Mouse (Mus musculus) embryonic facial prominence, embryonic 13.5 days (tissue): ENCODE results near the gene Zfp598. TPM values are rescaled to one million over a fixed set of nuclear protein-coding genes. Genes with fewer than 3 reads are reported as not detected.
A peak's percentile ranks its signal among the peaks of the same experiment; 100 is the strongest.

Experiments
- ATAC-seq: fragments of 200-750 bp; cut with Nextera tagmentation; 2 replicates; pipeline ENCODE4 v1.8.0; 2017; ENCODE audit warnings: low read depth; ENCODE audit not compliant: insufficient number of reproducible peaks, insufficient read depth, low FRiP score, low TSS enrichment
- H3K27ac ChIP-seq: fragments of 300-500 bp; sonication (generic); 2 replicates; pipeline ENCODE4 v1.5.1; 2015; ENCODE audit warnings: moderate library complexity, mild to moderate bottlenecking, inconsistent platforms
- H3K27me3 ChIP-seq: fragments of 300-500 bp; sonication (generic); 2 replicates; pipeline ENCODE4 v1.6.1; 2015; ENCODE audit warnings: mild to moderate bottlenecking, inconsistent platforms
- H3K36me3 ChIP-seq: fragments of 300-500 bp; sonication (generic); 2 replicates; pipeline ENCODE4 v1.6.1; 2015; ENCODE audit warnings: mild to moderate bottlenecking, inconsistent platforms
- H3K4me1 ChIP-seq: fragments of 300-500 bp; sonication (generic); 2 replicates; pipeline ENCODE4 v1.6.1; 2015; ENCODE audit warnings: inconsistent platforms
- H3K4me2 ChIP-seq: fragments of 300-500 bp; sonication (generic); 2 replicates; pipeline ENCODE4 v1.6.1; 2015; ENCODE audit warnings: moderate library complexity, mild to moderate bottlenecking, inconsistent platforms
- H3K4me3 ChIP-seq: fragments of 300-500 bp; sonication (generic); 2 replicates; pipeline ENCODE4 v1.5.1; 2015; ENCODE audit warnings: mild to moderate bottlenecking, inconsistent platforms
- H3K9ac ChIP-seq: fragments of 300-500 bp; sonication (generic); 2 replicates; pipeline ENCODE4 v1.6.1; 2015; ENCODE audit warnings: mild to moderate bottlenecking, inconsistent platforms
- H3K9me3 ChIP-seq: fragments of 300-500 bp; sonication (generic); 2 replicates; pipeline ENCODE4 v1.6.1; 2016; ENCODE audit warnings: inconsistent platforms
- WGBS: fragments of 180-500 bp; shearing (Covaris S2); methylation state at CpG from one replicate; pipeline ENCODE4 v1.1.7; 2015; ENCODE audit warnings: mixed read lengths; 5-methylcytosine and 5-hydroxymethylcytosine counted together
- polyA plus RNA-seq: library from polyadenylated mRNA; unstranded; fragments of >200 nt; fragmentation: Nextera tagmentation; extraction: Ambion mirVana; gene quantifications from 2 replicates; pipeline ENCODE4 v1.2.1, GENCODE M21; 2015

The Zfp598 gene
- polyA plus RNA-seq, 1 experiment from 2014 or later, result 21.4 TPM

DNA sequence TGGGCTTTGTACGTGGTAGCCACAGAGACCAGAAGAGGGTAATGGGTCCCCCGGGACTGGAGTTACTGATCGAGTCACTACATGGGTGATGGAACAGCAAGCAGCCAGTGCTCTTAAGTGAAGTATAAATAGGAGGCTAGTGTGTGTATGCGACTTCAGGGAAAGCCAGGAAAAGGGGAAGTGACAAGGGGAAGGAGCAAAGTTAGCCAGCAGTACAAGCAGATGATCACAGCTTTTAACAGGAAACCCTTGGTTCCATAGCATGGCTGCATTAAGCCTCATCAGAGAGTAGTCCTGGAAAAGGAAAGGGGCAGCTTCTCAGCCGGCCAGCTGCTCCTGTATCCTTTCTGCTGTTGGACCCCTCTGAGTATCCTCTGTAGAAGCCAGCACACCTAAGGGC lies 22.9 kb downstream of the Zfp598 start:
- 85% methylated on average over 5 of the region's 5 CpGs for WGBS
- H3K4me3 ChIP-seq, result no peak overlapping the region
- ATAC-seq, result no peak

DNA sequence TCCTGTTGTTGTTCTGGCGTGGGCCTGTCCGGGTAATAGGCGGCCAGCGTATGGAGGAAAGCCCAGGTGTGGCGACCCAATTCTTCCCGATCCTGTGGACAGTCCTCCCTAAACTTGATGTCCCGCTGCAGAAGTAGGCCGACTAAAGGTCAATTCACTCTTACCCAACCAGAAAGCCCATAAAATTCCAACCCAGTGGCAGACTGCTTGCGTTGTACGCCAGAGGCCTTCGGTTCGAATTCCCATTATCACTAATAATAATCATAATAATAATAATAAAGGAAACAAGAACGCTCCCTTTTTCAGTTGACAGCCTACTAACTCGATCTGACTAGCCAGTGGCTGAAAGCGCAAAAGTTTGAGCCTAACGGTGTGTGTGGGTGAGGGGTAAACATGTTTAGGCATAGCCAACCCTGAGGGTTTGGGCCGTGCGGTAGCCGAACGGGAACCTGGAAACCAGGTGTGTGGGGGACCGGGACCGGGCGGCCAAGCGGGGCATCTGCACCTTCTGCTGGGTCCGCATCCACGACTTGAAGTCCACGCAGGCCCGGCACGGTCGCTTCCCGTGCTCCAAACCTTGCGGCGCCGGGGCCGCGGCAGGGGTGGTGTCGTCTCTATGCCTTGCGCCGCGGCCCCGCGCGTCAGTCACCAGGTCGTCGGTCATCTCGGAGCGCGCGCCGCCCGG lies 26.0 kb downstream of the Zfp598 start:
- H3K4me2 ChIP-seq, result peak overlapping the region; percentile 77
- 6% methylated on average over 51 of the region's 51 CpGs for WGBS
- no peak for ATAC-seq

More for the DNA sequence above, 22.9 kb downstream of the Zfp598 start:
- H3K9me3 ChIP-seq, result no peaks in the 10 kb centered on the region
- no peak overlapping the region for H3K27ac ChIP-seq
- peaks cover 41% of the 10 kb centered on the region for H3K27me3 ChIP-seq
- H3K4me1 ChIP-seq, result peaks cover 34% of the 10 kb centered on the region
- no peak overlapping the region for H3K4me2 ChIP-seq
- no peak overlapping the region for H3K9ac ChIP-seq
- H3K36me3 ChIP-seq, result peaks cover 16% of the 10 kb centered on the region

GRCm38 (mm10) chr17:24696011-24696697 lies 26.7 kb downstream of the Zfp598 start, which contains the start of the genes Gfer and Noxo1:
TSS of gene Gfer (minus strand) at chr17:24696156.
TSS of gene Noxo1 (plus strand) at chr17:24696234.
- Histone ChIP-seq H3K36me3 (peaks cover 36% of the 10 kb centered on the region), H3K4me3 (peak within 1 kb of the TSS; percentile 82), H3K4me1 (peaks cover 31% of the 10 kb centered on the region), H3K27me3 (peaks cover 3% of the 10 kb centered on the region), H3K9me3 (no peaks in the 10 kb centered on the region), H3K27ac (peak within 1 kb of the TSS; percentile 91), H3K9ac (peak within 1 kb of the TSS; percentile 91), H3K4me2 (peak within 1 kb of the TSS; percentile 77)
- under 1% methylated on average over 75 of the region's 76 CpGs for WGBS
- peak; percentile 86 for ATAC-seq

More for the DNA sequence above, 26.0 kb downstream of the Zfp598 start:
- peak overlapping the region; percentile 91 for H3K9ac ChIP-seq
- no peaks in the 10 kb centered on the region for H3K9me3 ChIP-seq
- peaks cover 29% of the 10 kb centered on the region for H3K36me3 ChIP-seq
- H3K4me1 ChIP-seq, result peaks cover 31% of the 10 kb centered on the region
- H3K27ac ChIP-seq, result peak overlapping the region; percentile 91
- H3K4me3 ChIP-seq, result peak overlapping the region; percentile 82
- H3K27me3 ChIP-seq, result peaks cover 10% of the 10 kb centered on the region

- H3K4me3 ChIP-seq, result no peak overlapping the region
- no peaks in the 10 kb centered on the region for H3K27me3 ChIP-seq
- peaks cover 43% of the 10 kb centered on the region for H3K36me3 ChIP-seq
- 0 out of 2 replicates have a peak overlapping the region, but pooled peaks have one; percentile 0 for H3K4me2 ChIP-seq
- H3K9me3 ChIP-seq, result no peaks in the 10 kb centered on the region
- H3K27ac ChIP-seq, result no peak overlapping the region
- WGBS, result 13% methylated on average over 5 of the region's 5 CpGs
- H3K9ac ChIP-seq, result 0 out of 2 replicates have a peak overlapping the region, but pooled peaks have one; percentile 21
- peaks cover 31% of the 10 kb centered on the region for H3K4me1 ChIP-seq
- ATAC-seq, result no peak
These were observed 28.5 kb downstream of the Zfp598 start for GRCm38 (mm10) chr17:24697985-24698384.

DNA sequence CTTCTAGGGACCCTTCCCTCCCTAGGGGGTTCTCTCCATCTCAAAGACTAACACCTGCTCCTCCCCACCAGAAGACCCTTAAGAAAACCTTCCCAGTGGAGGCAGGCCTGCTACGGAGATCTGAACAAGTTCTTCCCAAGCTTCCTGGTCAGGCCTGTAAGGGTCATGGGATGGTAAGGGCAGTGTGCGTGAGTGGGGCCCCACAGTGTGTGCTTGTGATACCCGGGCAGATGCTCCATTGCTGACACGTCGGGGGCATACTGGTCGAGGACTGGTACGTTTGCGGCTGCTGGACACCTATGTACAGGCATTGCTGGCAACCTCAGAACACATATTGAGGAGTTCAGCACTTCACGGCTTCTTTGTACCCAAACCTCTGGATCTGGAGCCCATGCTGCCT lies 29.2 kb downstream of the Zfp598 start:
- Histone ChIP-seq H3K4me2 (0 out of 2 replicates have a peak overlapping the region, but pooled peaks have one; percentile 0), H3K27me3 (no peaks in the 10 kb centered on the region), H3K36me3 (peaks cover 41% of the 10 kb centered on the region), H3K9me3 (no peaks in the 10 kb centered on the region), H3K27ac (no peak overlapping the region), H3K4me3 (no peak overlapping the region), H3K9ac (0 out of 2 replicates have a peak overlapping the region, but pooled peaks have one; percentile 8), H3K4me1 (peaks cover 31% of the 10 kb centered on the region)
- no peak for ATAC-seq
- WGBS, result 69% methylated on average over 9 of the region's 9 CpGs

GRCm38 (mm10) chr17:24699473-24699872 lies 30.0 kb downstream of the Zfp598 start:
- no peak for ATAC-seq

DNA sequence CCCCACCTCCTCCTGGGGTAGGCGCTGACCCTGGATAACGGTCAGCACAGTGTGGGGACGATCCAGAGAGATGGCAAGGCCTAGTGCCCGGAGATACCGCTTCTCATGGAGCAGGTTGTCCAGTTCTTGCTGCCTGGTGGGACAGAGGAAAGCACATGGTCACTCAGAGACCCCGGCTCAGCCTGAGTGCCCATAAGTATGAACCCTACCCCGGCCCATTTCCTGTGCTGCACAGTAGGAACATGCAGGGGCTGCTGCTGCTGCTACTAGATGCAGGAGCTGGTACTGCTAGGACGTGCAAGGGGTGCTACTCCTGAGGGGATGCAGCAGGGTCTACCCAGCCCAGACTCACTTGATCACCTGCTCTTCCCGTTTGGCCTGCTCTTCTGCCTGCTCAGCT lies 31.8 kb downstream of the Zfp598 start:
- Histone ChIP-seq H3K27me3 (no peaks in the 10 kb centered on the region), H3K36me3 (peaks cover 60% of the 10 kb centered on the region)
- WGBS, result 87% methylated on average over 9 of the region's 9 CpGs

More at GRCm38 (mm10) chr17:24699473-24699872, 30.0 kb downstream of the Zfp598 start:
- no peak overlapping the region for H3K4me3 ChIP-seq
- H3K36me3 ChIP-seq, result peaks cover 49% of the 10 kb centered on the region
- no peaks in the 10 kb centered on the region for H3K9me3 ChIP-seq
- H3K4me1 ChIP-seq, result peaks cover 31% of the 10 kb centered on the region
- WGBS, result 76% methylated on average over 2 of the region's 2 CpGs
- no peak overlapping the region for H3K27ac ChIP-seq
- H3K9ac ChIP-seq, result no peak overlapping the region; the same call in 1 of the 2 replicates
- H3K4me2 ChIP-seq, result no peak overlapping the region
- H3K27me3 ChIP-seq, result no peaks in the 10 kb centered on the region

DNA sequence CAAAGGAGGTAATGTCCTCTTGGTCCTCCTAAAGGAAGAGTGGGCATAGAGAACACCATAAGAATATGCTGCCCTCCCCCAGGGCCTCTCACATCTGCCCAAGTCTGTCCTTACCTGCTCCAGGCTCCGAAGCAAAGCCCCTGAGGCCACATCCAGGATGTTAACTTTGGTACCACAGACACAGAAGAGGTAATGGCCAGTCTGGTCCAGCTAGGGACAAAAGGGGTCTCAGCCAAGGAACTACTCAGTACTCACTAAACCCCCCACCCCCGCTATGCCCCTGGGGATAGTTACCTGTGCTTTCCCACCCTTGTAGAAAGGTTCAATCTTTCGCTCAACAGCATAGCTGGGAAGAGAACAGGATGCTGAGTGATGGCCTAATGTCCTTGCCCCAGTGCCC lies 36.3 kb downstream of the Zfp598 start:
- Histone ChIP-seq H3K4me2 (peak overlapping the region; percentile 78; the same call in 1 of the 2 replicates), H3K36me3 (peaks cover 43% of the 10 kb centered on the region), H3K27me3 (no peaks in the 10 kb centered on the region), H3K9ac (0 out of 2 replicates have a peak overlapping the region, but pooled peaks have one; percentile 16), H3K9me3 (no peaks in the 10 kb centered on the region), H3K4me3 (no peak overlapping the region), H3K27ac (no peak overlapping the region), H3K4me1 (peaks cover 21% of the 10 kb centered on the region)
- WGBS, result 92% methylated on average over 3 of the region's 3 CpGs
- no peak for ATAC-seq

More for the DNA sequence above, 31.8 kb downstream of the Zfp598 start:
- no peak overlapping the region for H3K27ac ChIP-seq
- peaks cover 32% of the 10 kb centered on the region for H3K4me1 ChIP-seq
- H3K9me3 ChIP-seq, result no peaks in the 10 kb centered on the region
- no peak overlapping the region for H3K4me3 ChIP-seq
- H3K9ac ChIP-seq, result no peak overlapping the region
- H3K4me2 ChIP-seq, result no peak overlapping the region
- no peak for ATAC-seq

- peak within 1 kb of the TSS; percentile 78 for H3K4me2 ChIP-seq
- peak within 1 kb of the TSS; percentile 78 for H3K27ac ChIP-seq
- peak within 1 kb of the TSS; percentile 76 for H3K4me3 ChIP-seq
- ATAC-seq, result peak; percentile 80
- peak within 1 kb of the TSS; percentile 81 for H3K9ac ChIP-seq
- no peaks in the 10 kb centered on the region for H3K27me3 ChIP-seq
- WGBS, result 3% methylated on average over 32 of the region's 32 CpGs
- H3K36me3 ChIP-seq, result peaks cover 30% of the 10 kb centered on the region
- peaks cover 21% of the 10 kb centered on the region for H3K4me1 ChIP-seq
- no peaks in the 10 kb centered on the region for H3K9me3 ChIP-seq
These were observed 37.7 kb downstream of the Zfp598 start, which contains the start of gene Tbl3 for GRCm38 (mm10) chr17:24706982-24707800. TSS of gene Tbl3 (minus strand) at chr17:24707660.

GRCm38 (mm10) chr17:24707801-24708425 lies 38.4 kb downstream of the Zfp598 start:
- Histone ChIP-seq H3K9me3 (no peaks in the 10 kb centered on the region), H3K36me3 (peaks cover 22% of the 10 kb centered on the region), H3K9ac (peak overlapping the region; percentile 81), H3K27me3 (no peaks in the 10 kb centered on the region), H3K4me2 (peak overlapping the region; percentile 78), H3K4me3 (peak overlapping the region; percentile 76), H3K4me1 (peaks cover 21% of the 10 kb centered on the region), H3K27ac (peak overlapping the region; percentile 78)
- ATAC-seq, result no peak
- WGBS, result 4% methylated on average over 24 of the region's 24 CpGs
